Mouse (Mus musculus) erythroblast, embryonic 14.5 days (primary cell): ENCODE measurements around the gene Arid5a. TPM values are rescaled to one million over a fixed set of nuclear protein-coding genes. Genes with fewer than 3 reads are reported as not detected.

Experiments used
- H3K27me3 ChIP-seq: 2 replicates; pipeline ENCODE4 v1.6.1; 2012; ENCODE audit warnings: inconsistent platforms; ENCODE audit not compliant: control insufficient read depth
- H3K36me3 ChIP-seq: 2 replicates; pipeline ENCODE4 v1.6.1; 2012; ENCODE audit warnings: mild to moderate bottlenecking, inconsistent platforms; ENCODE audit not compliant: control insufficient read depth
- H3K4me1 ChIP-seq: 2 replicates; pipeline ENCODE4 v1.6.1; 2012; ENCODE audit warnings: inconsistent platforms; ENCODE audit not compliant: control insufficient read depth
- H3K4me3 ChIP-seq: replicated peaks from 2 replicates; pipeline ENCODE3; 2012; ENCODE audit warnings: moderate library complexity, mild to moderate bottlenecking, inconsistent platforms
- H3K9me3 ChIP-seq: 2 replicates; pipeline ENCODE4 v1.6.1; 2012; ENCODE audit warnings: low read length, inconsistent platforms, mixed read lengths; ENCODE audit not compliant: control insufficient read depth
- GATA1 ChIP-seq: IDR thresholded peaks from 2 replicates; pipeline ENCODE4 v1.6.1; 2012; ENCODE audit warnings: low read length, inconsistent platforms, mixed read lengths
- TAL1 ChIP-seq: IDR thresholded peaks from 3 replicates; pipeline ENCODE4 v1.6.1; 2012; ENCODE audit warnings: low read length, inconsistent platforms, mixed read lengths
- polyA plus RNA-seq: library from polyadenylated mRNA; stranded (reverse); fragments of >175 nt; gene quantifications from 2 replicates; pipeline ENCODE4 v1.2.3, GENCODE M21; 2012

Gene Arid5a
- polyA plus RNA-seq, 1 experiment, result 0.18 TPM

DNA sequence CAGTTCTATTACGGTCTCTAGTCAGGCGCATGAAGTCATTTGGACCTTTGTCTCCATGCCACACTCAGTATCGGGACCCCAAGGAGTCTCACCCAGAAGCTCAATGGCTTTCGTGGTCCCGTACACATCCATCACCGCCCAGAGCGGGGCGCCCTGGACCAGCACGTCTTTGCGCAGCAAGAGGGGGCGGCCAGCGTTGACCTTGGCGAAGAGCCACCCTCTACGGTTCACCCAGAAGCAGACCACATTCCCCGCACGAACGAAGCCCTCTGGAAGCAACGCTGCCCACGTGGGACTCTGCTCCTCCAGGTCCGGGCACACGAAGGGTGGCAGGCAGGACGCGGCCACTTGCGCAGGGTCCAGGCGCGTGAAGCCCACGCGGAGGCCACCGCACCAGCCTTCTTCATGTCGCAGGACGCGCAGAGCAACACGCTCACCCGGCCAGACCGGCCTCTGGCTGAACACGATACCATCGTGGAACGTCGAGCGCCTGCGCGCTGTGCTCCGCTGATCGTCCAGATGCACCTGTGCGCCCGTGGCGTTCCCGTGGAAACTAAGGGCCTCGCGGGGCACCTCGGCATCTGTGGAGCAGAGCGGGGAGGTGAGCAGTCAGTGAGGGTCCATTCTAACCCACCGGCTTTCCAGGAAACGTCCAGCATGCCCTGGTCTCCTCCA, 38.3 kb upstream of the Arid5a start:
- H3K9me3 ChIP-seq, result no peaks in the 10 kb centered on the region
- peaks cover 7% of the 10 kb centered on the region for H3K27me3 ChIP-seq
- H3K4me1 ChIP-seq, result peaks cover 26% of the 10 kb centered on the region
- H3K36me3 ChIP-seq, result no peaks in the 10 kb centered on the region
- H3K4me3 ChIP-seq, result no peak overlapping the region
- TF ChIP-seq GATA1 (no peak), TAL1 (no peak; the same call in 2 of the 3 replicates)

DNA sequence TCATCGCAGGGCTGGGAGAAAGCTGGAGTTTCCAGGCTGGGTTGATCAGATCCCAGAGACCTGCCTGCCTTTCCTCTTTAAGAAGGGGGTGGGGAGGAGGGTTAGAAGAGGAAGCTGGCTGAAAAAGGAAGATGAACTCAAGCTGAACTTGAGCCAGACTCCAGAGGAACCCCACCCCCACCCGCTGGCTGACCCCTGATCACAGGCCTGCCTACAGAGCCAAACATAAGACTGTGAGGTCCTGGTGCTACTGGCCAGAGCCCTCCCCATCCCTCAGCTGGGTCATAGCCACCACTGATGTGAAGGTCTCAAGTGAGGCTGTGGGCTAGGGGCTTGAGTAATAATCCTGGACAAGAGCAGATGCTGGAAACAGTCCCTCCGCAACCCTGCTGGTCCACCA, 36.9 kb upstream of the Arid5a start:
- H3K4me3 ChIP-seq, result no peak overlapping the region
- peaks cover 7% of the 10 kb centered on the region for H3K27me3 ChIP-seq
- H3K4me1 ChIP-seq, result peaks cover 31% of the 10 kb centered on the region
- H3K36me3 ChIP-seq, result no peaks in the 10 kb centered on the region
- TF ChIP-seq TAL1, result no peak
- no peak for TF ChIP-seq GATA1
- H3K9me3 ChIP-seq, result no peaks in the 10 kb centered on the region

DNA sequence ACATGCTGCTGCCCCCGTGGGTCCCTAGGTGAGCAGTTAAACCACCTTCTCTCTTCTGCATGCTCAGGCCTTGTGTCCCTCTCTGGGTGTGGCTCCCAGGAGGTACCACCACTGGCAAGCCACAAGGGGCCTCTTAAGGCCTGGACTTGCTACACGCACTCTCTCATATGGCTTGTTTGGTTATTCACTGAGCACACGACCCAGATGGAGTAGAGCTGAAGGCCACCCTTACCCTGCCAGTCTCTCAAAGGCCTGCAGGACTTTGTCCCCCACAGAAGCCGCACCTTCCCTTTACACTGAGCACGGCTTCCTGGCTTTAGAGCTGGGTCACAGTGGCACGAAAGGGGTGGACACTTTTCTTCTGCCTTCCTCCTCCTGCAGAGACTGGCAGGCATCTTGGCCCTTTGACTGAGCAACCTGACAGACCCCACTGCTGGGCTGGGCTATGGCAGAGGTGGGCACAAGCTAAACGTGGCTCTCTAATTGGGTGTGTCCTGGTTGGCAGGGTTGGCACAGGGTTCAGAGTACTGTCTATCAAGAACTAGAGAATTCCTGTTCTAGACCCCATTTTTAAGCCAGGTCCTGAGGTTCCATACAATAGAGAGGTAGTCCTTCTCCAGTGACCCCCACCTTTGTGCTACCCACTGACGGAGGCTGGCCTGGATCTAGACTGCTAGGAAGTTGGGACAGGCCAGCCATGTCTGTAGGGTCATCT, 35.9 kb upstream of the Arid5a start:
- no peak overlapping the region for H3K4me3 ChIP-seq

DNA sequence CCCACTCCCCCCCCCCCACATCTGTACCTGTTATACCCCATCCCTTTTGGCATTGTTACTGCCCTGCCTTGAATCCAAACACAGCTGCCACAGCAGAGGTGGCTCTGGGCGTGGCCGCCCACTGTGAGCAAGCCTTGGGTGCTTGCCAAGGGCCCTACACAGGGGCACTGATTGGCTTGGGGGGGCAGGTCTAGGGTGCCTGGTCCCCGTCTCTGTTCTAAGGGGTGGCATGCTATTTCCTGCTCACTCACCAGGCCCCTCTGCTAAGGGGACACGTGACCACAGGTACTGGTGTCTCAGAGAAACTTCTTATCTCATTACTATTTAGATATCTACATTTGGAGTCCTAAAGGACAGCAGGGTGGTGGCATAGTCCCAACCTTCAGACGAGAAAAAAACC, 35.0 kb upstream of the Arid5a start:
- Histone ChIP-seq H3K4me3 (no peak overlapping the region), H3K27me3 (peaks cover 5% of the 10 kb centered on the region), H3K9me3 (no peaks in the 10 kb centered on the region), H3K4me1 (peaks cover 41% of the 10 kb centered on the region), H3K36me3 (no peaks in the 10 kb centered on the region)
- TF ChIP-seq TAL1 (no peak), GATA1 (no peak)

More for the DNA sequence above, 35.9 kb upstream of the Arid5a start:
- H3K27me3 ChIP-seq, result peaks cover 5% of the 10 kb centered on the region
- H3K4me1 ChIP-seq, result peaks cover 41% of the 10 kb centered on the region
- TF ChIP-seq GATA1 (no peak), TAL1 (no peak)
- H3K9me3 ChIP-seq, result no peaks in the 10 kb centered on the region
- no peaks in the 10 kb centered on the region for H3K36me3 ChIP-seq

DNA sequence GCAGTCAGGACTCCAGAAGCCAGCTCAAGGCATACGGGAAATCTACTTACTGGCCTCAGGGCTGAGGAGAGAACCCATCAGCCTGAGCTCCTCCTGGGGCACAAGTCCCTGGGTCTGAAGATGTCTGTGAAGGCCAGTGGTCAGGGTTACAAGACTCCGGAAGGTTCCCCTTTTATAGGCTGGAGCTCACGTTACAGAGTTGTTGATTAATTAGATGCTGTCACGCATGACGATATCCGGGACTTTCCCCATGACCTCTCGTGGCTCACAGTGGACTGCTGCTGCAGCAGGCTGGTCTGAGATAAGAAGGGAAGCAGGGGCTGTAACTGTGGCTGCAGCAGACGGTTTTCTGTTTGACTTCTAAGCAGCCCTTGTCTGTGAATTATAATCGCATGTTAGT, 34.2 kb upstream of the Arid5a start:
- Histone ChIP-seq H3K9me3 (no peaks in the 10 kb centered on the region), H3K36me3 (no peaks in the 10 kb centered on the region), H3K4me3 (no peak overlapping the region), H3K27me3 (peaks cover 5% of the 10 kb centered on the region), H3K4me1 (peaks cover 41% of the 10 kb centered on the region)
- TF ChIP-seq GATA1 (no peak), TAL1 (no peak)

DNA sequence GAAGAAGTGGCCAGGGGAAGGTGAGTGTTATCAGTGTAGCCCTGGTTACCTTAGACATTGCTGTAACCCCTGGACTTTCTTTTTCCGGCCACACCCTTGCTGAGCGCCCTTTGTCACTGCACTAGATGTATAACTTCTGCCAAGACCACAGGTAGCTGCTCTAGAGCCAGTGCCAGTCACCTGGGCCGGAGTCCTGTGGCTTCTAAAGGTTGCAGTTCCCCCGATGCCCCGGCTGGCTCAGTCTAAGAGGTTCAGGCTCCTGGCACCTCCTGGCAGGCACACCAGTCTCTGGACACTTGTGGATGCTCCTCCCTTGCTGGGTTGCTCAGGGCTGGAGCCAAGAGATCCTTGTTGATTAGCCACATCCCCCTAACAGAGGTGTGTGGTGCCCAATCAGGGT, 33.1 kb upstream of the Arid5a start, which contains the start of gene Neurl3:
TSS of gene Neurl3 (minus strand) at position 225 of the 400 bp plus-strand sequence.
- Histone ChIP-seq H3K27me3 (peaks cover 1% of the 10 kb centered on the region), H3K9me3 (no peaks in the 10 kb centered on the region), H3K4me3 (no peak within 1 kb of the TSS), H3K4me1 (peaks cover 39% of the 10 kb centered on the region), H3K36me3 (no peaks in the 10 kb centered on the region)
- TF ChIP-seq GATA1 (no peak), TAL1 (no peak)

DNA sequence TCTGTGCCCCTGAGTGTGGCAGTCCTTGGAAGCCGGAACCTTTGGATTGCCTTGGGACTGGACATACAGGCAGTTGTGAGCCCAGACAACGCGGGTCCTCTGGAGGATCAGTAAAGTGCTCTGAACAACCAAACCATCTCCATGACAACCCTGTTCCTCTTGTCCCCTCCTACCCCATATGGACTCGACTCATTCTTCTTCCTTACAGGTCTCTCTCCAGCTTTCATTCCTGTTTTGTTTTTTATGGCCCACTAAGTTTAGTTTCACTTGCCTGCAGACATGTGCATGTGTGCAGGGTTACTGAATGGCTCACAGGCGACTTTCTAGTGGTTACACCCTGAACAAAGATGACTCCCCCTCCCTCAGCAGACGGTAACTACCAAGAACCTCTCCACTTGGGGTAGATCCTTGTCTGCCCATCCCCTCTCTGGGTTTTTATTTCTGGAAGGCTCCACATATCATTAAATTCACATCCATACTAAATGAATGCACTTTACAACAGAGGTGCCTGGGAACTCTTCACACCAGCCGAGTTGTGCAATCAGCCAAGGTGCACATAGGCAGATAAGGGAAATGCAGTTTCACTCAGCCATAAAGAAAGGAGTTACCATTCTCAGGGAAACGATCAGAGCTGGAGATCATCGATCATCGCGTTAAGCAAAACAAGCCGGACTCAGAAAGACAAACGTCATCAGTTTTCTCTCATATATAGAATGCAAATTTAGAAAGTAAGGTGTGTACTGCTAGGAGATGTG, 31.7 kb upstream of the Arid5a start:
- Histone ChIP-seq H3K4me3 (no peak overlapping the region), H3K9me3 (no peaks in the 10 kb centered on the region), H3K4me1 (peaks cover 39% of the 10 kb centered on the region), H3K36me3 (no peaks in the 10 kb centered on the region), H3K27me3 (no peaks in the 10 kb centered on the region)
- no peak for TF ChIP-seq GATA1
- TF ChIP-seq TAL1, result 0 out of 3 replicates have a peak, but pooled peaks have one; percentile 6

DNA sequence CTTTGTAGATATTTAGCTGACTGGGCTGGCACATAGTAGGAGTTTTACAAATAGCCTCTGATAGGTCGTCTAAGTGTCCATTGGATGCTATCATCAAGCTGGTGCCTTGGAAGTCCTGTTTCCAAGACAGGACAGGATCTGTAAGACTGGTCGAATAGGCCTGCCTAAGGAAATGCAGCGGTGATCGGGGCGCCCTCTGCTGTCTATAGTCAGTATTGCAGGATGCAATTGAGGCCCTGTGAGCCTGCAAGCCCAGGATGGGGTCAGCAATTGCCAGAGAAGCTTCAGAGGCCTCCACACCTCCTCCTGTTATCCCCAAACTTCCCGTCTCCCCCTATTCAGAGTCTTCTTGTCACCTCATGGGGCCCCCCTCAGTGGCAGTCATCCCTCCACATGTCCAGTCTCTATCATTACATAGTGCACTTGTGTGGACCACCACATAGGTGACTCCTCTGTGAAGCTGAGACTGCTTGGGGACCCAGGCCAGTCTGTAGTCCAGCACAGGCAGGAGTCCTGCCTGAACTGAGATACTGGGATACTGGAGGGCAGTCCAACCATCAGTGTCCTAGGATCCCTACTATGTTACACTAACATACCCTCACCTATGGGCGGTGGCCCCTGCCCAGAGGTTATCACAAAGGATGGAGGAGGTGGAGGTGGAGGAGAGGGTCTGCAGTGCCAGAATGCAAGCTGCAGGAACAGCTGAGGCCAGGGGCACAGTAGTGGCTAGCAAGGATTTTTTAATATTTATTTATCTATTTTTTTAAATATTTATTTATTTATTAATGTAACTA, 30.1 kb upstream of the Arid5a start:
- peaks cover 36% of the 10 kb centered on the region for H3K4me1 ChIP-seq
- no peaks in the 10 kb centered on the region for H3K36me3 ChIP-seq
- TF ChIP-seq TAL1 (no peak), GATA1 (no peak)
- H3K4me3 ChIP-seq, result no peak overlapping the region
- no peaks in the 10 kb centered on the region for H3K9me3 ChIP-seq
- H3K27me3 ChIP-seq, result no peaks in the 10 kb centered on the region

DNA sequence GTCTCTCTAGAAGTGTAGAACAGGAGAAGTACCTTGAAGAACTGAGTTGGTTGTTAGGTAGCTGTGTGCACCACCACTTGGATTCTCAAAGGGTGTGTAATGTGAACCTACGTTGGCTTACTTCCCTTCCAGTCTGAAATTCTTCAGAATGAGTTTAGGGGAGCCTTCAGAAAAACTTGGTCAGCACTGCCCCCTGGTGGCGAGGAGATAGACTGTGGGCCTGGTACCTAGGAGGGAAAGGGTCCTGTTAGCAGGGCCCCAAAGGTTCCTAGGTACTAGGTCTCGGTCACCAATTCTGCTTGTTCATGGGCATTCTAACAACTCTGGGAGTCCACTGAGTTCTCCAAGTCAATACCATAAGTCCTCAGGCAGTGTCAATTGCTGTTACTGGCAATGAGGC, 28.3 kb upstream of the Arid5a start:
- H3K36me3 ChIP-seq, result no peaks in the 10 kb centered on the region
- TF ChIP-seq GATA1, result no peak
- peaks cover 23% of the 10 kb centered on the region for H3K4me1 ChIP-seq
- no peaks in the 10 kb centered on the region for H3K9me3 ChIP-seq
- no peak overlapping the region for H3K4me3 ChIP-seq
- H3K27me3 ChIP-seq, result no peaks in the 10 kb centered on the region
